Mouse (Mus musculus) lung, adult 2 months (tissue): Measurements from ENCODE around the gene Neil3.

Experiments used
- CTCF ChIP-seq: fragments of 200-500 bp; IDR thresholded peaks from 2 replicates; pipeline ENCODE4 v1.5.1; 2011; ENCODE audit warnings: mild to moderate bottlenecking, low read length, control low read depth; ENCODE audit not compliant: insufficient read depth
- POLR2A ChIP-seq: fragments of 200-500 bp; IDR thresholded peaks from 2 replicates; pipeline ENCODE4 v1.6.1; 2011; ENCODE audit warnings: low read depth, mild to moderate bottlenecking, control low read depth, low read length, borderline replicate concordance; ENCODE audit errors: extremely low read depth

GRCm38 (mm10) chr8:53630618-53631017 is 8.2 kb downstream of the Neil3 start:
- no peak for TF ChIP-seq POLR2A
- no peak for TF ChIP-seq CTCF
